Mouse (Mus musculus): ENCODE measurements around the gene H2-K1.
"Not testable (repeated sequence)": the region's sequence is repeated elsewhere in the genome, so short reads cannot be mapped to it uniquely, and the experiment has no call there.

Gene H2-K1

DNA sequence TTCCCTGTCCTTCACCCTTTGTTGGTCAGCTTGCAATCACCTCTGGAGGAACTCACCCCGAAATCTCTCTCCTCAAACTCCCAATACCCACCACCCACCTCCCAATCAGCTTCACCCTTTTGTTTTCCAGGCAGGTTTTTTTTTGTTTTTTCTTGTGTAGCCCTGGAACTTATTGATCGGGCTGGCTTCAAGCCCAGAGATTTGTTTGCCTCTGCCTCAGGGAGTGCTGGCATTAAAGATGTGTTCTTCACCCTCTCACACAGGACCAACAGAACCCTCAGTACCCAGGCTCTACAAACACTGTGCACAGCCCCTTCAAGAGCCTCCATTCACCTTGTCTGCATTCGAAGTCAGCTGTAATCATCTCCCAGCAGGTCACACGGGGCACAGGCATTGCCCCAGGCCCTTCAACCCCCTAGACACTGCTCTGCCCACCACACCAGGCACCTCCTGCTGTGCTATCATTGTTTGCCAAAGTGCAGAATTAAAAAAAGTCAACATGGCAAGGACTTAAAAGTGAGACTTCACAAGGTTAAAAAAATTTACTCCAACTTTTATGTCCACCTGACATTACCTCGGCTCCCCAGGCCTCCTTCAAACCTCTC is 46.1 kb downstream of the H2-K1 start:
- DNase-seq = no peak

- DNase-seq = no peak
These were observed 46.8 kb downstream of the H2-K1 start for GRCm38 (mm10) chr17:33953310-33953709.

DNA sequence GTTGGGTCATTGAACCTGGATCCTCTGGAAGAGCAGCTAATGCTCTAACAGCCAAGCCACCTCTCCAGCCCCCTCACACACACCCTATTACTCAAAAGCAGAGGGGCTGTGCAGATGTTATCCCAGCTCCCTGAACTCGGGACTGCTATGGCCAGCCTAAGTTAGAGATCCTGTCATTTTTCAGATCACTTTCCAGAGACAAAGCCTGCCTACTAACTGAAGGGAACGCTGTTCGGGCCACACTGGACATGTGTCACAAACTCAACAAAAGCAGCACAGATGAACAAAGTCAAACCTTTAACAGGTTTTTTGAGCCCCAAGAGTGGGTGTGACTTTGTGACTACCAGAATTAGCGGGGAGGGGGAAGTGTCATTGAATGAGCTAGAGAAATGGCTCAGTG is 47.3 kb downstream of the H2-K1 start:
- no peak for DNase-seq

DNA sequence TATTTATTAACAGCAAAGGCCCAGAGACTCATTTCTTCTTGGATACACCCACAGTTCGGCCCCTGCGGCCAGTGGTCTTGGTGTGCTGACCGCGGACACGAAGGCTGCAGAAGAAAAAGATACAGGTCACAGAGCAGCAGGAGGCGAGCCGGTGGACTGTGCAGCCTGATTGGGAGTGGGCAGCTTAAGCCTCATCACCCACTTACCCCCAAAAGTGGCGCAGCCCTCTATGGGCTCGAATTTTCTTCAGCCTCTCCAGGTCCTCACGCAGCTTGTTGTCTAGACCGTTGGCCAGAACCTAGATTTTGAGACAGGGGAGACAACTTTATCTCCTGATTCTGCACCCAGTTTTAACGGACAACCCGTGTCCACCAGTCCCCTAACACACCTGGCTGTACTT is 48.1 kb downstream of the H2-K1 start:
- not testable (repeated sequence) for DNase-seq

DNA sequence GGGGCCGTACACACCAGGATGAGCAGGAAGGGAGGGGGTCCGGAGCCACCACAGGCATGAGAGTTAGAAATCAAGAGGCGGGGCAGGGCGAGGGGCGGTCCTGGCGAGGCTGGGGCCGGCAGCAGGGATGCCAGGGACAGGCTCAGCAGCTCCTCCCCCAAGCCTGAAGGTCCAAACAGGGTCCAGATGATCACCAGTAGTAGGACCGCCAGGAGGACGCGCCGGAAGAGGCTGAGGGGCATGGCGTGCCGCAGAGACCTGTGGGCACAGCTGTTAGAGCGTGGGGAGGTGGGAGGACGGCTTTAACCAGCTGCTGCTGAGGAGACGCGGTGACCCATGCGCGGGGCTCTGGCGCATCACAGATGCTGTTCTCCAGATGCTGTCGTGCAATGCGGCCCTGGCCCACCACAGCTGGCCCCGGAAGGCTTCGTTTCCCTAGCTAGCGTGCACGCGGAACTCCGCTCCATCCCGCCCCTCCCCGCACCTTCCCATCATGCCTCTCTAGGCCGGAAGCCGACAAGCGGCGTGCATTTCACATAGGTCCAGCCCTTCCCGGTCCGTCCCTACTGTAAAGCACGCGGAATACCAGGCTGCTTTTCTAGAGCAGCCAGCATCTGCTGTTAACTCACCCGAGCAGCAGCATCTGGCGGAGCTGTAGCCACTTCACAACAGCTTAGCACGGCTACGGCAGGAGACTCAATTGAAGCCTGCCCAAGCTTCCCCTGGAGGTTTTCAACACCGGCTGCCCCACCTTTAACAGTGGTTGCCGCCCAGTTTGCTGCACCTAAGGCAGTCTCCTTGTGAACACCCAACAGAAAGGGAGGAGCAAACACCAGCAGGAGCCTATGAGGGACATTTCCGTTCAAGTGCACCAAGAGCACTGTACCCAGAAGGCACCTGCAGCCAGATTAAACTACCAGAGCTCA is 48.9 kb downstream of the H2-K1 start, which contains the start of gene B3galt4:
B3galt4 (minus strand) TSS at position 468 of the 926 bp plus-strand sequence.
- peak; percentile 68 to 72 for DNase-seq

- no peak for DNase-seq
These were observed 50.0 kb downstream of the H2-K1 start for GRCm38 (mm10) chr17:33950131-33950625.

DNA sequence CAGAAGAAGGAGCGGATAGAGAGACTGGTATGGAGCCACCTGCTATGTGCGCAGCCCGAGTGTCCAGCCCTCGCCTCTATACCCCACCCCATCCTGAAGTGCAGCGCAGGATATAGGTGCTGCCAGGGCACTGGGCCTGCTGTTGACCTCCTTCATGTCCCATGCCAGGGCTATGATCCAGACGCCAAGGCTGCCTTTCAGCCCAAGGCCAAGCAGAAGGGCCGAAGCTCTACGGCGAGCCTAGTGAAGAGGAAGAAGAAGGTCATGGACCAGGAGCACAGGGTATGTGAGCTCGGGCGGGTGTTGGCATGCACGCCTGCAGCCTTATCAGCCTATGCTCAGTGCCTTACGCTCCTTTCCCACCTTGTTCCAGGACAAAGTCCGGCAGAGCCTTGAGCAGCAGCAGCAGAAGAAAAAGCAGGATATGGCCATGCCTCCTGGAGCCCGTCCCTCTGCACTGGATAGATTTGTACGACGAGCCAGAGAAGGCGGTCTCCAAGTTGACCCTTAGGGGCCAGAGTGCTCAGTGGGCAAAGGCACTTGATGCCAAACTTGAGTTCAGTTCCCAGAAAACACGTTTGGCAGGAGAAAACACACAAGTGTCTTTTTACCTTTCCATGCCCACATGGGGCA is 51.1 kb downstream of the H2-K1 start:
- no peak for DNase-seq

GRCm38 (mm10) chr17:33948090-33948904 is 51.9 kb downstream of the H2-K1 start:
- no peak for DNase-seq

DNA sequence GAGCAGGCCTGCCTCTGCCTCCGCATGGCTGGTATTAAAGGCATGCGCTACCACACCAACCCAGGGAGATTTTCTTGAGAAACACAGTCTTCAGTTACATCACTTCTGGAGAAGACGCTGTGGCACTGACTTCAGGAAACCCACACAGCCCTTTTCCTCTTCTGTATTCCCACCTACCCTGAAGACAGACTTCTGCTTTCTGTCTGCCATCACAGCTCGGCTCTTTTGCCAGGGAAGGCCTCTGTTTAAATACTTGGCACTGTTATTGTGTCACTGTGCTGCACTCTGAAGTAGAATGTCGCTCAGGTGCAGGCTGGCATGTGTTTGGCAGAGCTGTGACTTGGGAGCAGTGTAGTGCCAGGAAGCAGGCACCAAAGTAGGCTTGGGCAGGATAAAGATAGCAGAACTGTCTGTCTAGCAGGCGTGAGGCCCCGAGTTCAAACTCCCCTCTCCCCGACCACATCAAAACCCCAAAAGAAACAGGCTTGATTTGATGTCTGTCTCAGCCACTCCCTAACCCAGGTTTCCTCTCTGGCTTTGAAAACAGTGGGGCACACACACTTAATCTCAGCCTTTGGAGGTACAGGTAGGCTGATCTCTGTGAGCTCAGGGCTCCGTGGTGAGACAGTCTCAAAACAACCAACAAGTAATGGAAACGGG is 52.6 kb downstream of the H2-K1 start:
- DNase-seq = no peak

Measured in cerebellum, adult 18-20 months (tissue).